Mouse (Mus musculus) MEL-GATA-1-ER (cell line): Measurements from ENCODE around the gene Ephb3.

Experiments used
- DNase-seq: peaks from one replicate; pipeline ENCODE4 v3.0.0-alpha.2; 2012; ENCODE audit warnings: low read depth; ENCODE audit errors: extremely low read depth

The Ephb3 gene

GRCm38 (mm10) chr16:21205093-21205886 lies 735 bp downstream of the Ephb3 start:
- no peak for DNase-seq

- no peak for DNase-seq
These were observed 3.5 kb downstream of the Ephb3 start for GRCm38 (mm10) chr16:21208001-21208565.

GRCm38 (mm10) chr16:21209290-21209689 lies 4.7 kb downstream of the Ephb3 start:
- DNase-seq, result no peak

DNA sequence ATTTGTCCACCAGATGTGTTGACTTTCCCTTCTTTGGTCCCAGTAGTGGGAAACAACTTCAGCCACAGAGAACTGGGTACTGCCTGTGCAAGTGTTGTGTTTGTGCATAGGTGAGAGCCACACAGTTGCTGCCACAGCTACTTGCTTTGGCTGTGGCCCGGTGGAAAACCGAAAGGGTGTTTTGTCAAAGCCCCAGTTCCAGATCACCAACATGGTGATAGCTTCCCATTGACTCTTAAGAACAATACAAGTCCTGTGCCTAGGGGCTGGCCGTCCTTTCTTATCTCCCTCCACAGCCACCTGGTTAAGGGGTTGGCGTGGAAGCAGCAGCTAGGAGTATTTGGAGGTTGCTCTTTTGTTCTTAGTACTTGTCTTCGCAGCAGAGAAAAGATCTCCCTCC lies 5.6 kb downstream of the Ephb3 start:
- peak; percentile 14 for DNase-seq

GRCm38 (mm10) chr16:21210667-21211338 lies 6.2 kb downstream of the Ephb3 start:
- no peak for DNase-seq

DNA sequence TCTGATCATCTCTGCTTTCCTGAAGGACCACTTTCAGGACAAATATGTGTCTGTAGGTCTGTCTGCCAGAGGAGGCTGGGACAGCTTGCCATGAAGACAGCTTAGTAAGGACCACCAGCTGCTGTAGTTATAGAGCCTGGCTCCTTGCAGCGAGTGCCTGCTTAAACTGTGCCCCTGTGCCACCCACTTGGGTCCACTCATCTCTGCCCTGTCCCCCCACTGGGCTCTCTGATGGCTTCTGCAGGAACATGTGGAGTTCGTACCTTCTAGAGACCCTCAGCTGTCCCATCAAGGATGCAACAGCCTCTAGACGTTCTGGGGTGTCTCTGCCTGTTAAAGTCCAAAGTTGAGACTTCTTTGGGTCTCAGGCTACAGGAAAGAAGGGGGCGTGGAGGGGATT lies 6.9 kb downstream of the Ephb3 start:
- DNase-seq, result no peak

DNA sequence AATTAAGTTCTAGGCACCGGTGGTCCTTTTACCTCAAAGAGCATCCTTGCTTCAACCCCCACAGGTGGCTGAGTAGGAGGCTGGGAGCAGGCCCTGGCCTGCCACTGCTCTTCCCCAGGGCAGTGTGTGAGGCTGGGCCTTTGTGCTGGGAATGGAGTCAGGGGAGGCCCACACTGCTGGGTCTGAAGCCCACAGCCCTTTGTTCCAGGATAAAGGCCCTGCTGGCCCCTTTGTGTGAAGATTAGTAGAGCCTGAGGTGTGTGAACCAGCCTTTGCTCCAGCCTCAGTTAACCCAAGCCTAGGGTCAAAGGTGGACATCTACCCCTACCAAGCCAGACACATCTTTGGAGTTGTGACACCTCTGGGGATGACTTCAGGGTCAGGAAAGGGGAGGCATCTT lies 7.8 kb downstream of the Ephb3 start:
- no peak for DNase-seq

GRCm38 (mm10) chr16:21213939-21214338 lies 9.4 kb downstream of the Ephb3 start:
- DNase-seq, result peak; percentile 87

DNA sequence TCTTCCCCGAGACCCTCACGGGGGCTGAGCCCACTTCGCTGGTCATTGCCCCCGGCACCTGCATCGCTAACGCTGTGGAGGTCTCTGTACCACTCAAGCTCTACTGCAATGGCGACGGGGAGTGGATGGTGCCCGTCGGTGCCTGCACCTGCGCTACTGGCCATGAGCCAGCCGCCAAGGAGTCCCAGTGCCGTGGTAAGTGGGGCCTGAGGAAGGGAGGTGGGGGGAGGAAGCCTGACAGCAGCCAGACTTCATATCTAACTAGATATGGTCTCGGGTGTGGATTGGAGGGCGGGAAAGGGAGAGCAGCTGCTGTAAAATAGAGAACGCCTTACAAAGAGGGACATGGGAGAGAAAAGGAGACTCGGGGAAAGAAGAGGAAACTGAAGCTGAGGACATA lies 10.2 kb downstream of the Ephb3 start:
- peak; percentile 80 for DNase-seq

GRCm38 (mm10) chr16:21216047-21216446 lies 11.5 kb downstream of the Ephb3 start:
- DNase-seq, result peak; percentile 74

- DNase-seq, result peak; percentile 90
These were observed 12.7 kb downstream of the Ephb3 start for GRCm38 (mm10) chr16:21217233-21217632.

DNA sequence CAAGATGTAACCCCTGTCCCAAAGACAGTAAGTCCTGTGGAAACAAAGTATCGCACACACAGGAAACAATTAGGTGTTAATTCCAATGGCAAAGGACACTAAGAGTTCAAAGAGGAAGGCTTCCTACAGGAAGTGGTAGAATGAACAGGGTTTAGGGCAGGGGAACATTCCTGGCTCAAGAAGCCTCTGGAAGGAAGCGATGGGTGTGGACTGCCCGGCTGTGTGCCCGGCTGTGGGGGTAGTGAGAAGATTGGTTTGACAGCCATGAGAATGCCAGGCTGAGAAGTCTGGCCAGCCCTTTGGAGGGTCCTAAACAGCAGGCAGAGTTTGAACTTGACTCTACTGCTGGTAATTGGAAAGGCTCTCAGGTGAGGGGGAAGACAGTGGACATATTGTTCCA lies 15.1 kb downstream of the Ephb3 start:
- no peak for DNase-seq

DNA sequence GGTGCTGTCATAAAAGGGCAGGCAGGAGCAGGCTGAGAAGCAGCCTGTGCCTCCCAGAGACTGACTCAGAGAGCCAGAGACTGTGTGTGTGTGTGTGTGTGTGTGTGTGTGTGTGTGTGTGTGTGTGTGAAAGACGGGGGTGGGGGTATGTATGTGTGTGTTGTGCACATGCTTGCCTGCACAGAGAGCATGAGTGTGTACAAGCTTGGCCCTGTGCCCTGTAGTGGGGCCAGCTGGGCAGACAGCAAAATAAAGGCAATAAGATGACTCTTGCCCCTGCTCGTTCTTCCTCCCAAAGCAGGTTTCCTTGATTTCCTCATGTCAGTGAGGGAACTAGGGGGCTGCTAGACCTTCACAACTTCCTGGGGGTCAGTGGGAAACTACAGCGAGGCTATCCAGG lies 18.5 kb downstream of the Ephb3 start:
- no peak for DNase-seq

GRCm38 (mm10) chr16:21224648-21225240 lies 20.2 kb downstream of the Ephb3 start:
- DNase-seq, result no peak

DNA sequence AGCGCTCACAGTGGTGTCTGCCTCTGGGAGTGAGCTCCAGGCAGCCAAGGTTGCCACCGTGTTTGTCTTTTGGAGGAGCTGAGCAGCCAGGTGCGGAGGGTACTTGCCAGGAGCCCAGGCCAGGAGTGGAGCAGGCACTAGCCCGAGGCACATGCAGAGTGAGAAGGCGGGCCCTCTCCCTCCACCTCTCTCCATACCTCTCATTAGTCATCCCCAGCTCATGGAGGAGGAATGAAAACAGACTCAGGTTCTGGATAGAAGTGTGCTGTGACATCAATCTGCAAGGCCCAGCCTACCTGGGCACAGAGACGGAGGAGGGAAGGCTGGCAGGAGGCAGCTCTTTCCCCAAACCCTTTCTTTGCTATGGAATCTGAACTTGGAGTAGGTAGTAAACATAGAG lies 22.1 kb downstream of the Ephb3 start:
- DNase-seq, result no peak

DNA sequence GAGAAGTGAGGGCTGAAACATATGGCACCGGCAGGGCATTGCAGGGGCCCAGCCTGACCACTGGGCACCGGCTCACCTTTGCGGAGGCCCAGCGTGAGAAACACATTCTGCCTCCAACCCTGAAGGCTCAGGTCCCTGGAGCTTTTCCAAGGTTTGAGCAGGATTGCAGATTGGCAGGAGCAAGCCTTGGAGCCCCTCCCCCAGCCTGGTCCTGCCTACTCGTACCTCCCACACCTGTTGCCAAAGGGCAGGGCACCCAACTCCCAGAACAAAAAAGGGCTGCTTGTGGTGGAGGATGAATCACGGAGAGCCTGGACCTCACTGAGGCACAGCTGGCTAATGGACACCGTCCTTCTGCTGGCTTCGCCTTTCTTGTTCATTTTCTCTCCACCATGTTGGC lies 30.6 kb downstream of the Ephb3 start:
- no peak for DNase-seq

DNA sequence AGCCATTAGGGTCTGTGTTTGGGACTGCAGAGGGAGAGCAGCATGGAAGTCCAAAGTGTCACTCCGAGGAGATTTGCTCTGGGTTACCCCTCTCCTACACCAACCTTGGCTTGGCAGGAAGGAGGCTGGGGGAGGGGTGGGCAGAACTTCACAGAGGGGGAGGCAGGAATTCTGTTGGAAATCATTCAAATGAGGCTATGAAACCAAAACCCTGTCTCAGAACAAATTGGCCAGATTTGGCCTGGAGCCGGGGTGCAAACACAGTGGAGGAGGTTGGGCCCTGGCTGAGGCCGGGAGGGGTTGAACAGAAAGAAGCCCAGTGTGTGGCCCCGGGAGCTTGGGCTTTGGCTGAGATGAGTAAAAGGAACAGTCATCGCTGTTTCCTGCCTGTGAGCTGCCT lies 34.2 kb downstream of the Ephb3 start:
- DNase-seq, result no peak

DNA sequence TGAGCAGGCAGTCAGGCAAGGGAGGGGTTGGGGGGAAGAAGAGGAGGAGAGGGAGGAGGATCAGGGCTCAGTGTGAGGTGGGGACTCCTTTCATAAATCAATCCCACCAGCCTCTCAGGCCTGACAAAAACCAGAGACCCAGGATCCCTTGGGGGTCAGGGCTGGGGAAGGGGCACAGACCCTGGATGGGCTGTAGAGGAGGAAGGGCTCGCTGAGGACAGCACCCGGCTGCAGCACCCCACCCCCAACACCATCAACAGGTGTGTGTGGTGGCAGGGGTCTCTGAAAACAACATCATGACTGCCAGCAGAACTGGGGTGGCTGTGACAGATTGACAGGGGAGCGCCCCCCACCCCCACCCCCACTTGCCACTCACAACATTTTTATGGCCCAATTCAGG lies 36.0 kb downstream of the Ephb3 start:
- DNase-seq, result no peak

GRCm38 (mm10) chr16:21241030-21241429 lies 36.5 kb downstream of the Ephb3 start:
- no peak for DNase-seq

GRCm38 (mm10) chr16:21242946-21243345 lies 38.4 kb downstream of the Ephb3 start:
- no peak for DNase-seq

DNA sequence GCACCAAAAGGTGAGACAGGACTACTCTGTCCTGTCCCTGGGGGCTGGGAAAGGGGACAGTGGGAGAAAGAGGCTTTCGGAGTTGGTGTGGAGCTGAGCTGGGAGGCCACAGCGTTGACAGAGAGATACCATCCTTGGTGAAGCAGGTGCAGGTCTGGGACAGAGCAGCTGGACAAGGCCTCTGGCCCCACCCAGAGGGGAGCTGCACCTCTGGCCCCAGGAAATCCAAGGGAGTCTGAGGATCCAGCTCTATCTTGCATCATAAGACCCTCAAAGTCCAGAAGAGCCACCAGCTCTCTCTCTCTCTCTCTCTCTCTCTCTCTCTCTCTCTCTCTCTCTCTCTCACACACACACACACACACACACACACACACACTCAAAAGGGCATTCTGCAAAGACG lies 40.2 kb downstream of the Ephb3 start:
- DNase-seq, result no peak

DNA sequence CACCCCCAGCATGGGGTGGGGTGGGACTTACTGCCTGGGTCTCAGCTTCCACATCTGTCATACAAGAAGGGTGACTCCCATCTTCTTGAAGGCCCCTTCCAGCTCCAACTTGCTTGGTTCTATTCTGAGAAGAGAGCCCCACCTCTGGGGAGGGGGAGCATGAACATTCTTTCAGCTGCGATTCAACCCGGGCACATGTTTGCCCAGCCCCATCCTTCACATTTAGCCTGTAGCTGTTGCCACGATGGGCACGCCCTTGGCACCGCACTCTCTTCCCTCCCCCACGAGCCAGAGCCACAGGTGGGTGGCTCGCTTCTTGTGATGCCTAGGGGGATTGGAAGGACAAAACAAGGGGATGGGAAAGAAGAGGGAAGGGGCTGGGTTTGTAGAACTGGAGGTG lies 40.8 kb downstream of the Ephb3 start:
- DNase-seq, result no peak
